Mouse (Mus musculus) hindbrain, embryonic 15.5 days (tissue): ENCODE measurements at regions not wholly inside any gene's neighbourhood (a gene's known extent, or its start where the extent isn't known, plus 50 kb on each side); places are given as distances from the start of the nearest gene placed in this dataset.

Experiments used
- ATAC-seq: fragments of 200-750 bp; cut with Nextera tagmentation; 2 replicates; pipeline ENCODE4 v1.8.0; 2017; ENCODE audit warnings: low read depth, moderate number of reproducible peaks, moderate TSS enrichment; ENCODE audit not compliant: low FRiP score
- H3K27ac ChIP-seq: fragments of 300-500 bp; sonication (generic); replicated peaks from 2 replicates; pipeline ENCODE4 v1.5.1; 2015; ENCODE audit warnings: mild to moderate bottlenecking, inconsistent platforms
- H3K27me3 ChIP-seq: fragments of 300-500 bp; sonication (generic); 2 replicates; pipeline ENCODE4 v1.6.1; 2015; ENCODE audit warnings: control low read depth, inconsistent platforms
- H3K36me3 ChIP-seq: fragments of 300-500 bp; sonication (generic); 2 replicates; pipeline ENCODE4 v1.6.1; 2015; ENCODE audit warnings: control low read depth, inconsistent platforms
- H3K4me1 ChIP-seq: fragments of 300-500 bp; sonication (generic); replicated peaks from 2 replicates; pipeline ENCODE4 v1.6.1; 2015; ENCODE audit warnings: control low read depth, inconsistent platforms
- H3K4me2 ChIP-seq: fragments of 300-500 bp; sonication (generic); 2 replicates; pipeline ENCODE4 v1.6.1; 2015; ENCODE audit warnings: moderate library complexity, mild to moderate bottlenecking, inconsistent platforms
- H3K4me3 ChIP-seq: fragments of 300-500 bp; sonication (generic); 2 replicates; pipeline ENCODE4 v1.5.1; 2015; ENCODE audit warnings: mild to moderate bottlenecking, inconsistent platforms
- H3K9ac ChIP-seq: fragments of 300-500 bp; sonication (generic); 2 replicates; pipeline ENCODE4 v1.6.1; 2015; ENCODE audit warnings: inconsistent platforms
- H3K9me3 ChIP-seq: fragments of 300-500 bp; sonication (generic); 2 replicates; pipeline ENCODE4 v1.6.1; 2016; ENCODE audit warnings: control low read depth, inconsistent platforms
- WGBS: fragments of 180-500 bp; shearing (Covaris S2); methylation state at CpG from one replicate; pipeline ENCODE4 v1.1.7; 2015; 5-methylcytosine and 5-hydroxymethylcytosine counted together

DNA sequence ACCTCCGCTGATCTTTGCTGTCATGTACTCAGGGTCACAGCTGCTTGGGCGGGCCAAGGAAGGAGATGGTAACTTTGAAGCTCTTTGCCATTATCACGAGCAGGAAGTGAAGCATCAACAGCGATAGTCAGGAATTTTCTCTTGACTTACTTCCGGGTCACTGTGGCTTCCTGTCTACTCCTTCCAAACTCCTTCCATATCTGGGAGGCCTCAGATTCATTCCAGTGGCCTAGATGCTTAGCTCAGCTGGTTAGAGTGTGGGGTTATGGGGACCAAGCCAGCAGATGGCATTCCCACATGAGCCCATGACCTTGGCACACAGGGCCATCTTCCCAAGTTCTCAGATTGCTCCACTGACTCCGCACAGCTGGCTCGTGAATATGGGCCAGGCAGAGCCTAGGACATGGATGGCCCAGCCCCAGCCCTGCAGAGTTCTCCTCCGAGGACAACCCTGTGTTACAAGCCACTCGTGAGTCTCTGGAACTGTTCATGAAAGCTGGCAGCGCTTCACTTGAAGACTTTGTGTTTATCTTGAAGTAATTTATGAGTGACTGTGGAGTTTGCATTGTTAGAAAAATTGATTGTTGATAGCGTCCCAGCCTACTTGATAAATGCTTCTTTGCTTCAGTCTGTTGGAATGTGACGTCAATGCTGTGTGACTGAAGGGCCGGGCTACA is 133.2 kb downstream of the Slc30a10 start:
- H3K4me3 ChIP-seq, result no peak overlapping the region
- H3K9me3 ChIP-seq, result no peaks in the 10 kb centered on the region
- no peaks in the 10 kb centered on the region for H3K4me1 ChIP-seq
- no peak overlapping the region for H3K4me2 ChIP-seq
- H3K36me3 ChIP-seq, result no peaks in the 10 kb centered on the region
- no peak overlapping the region for H3K9ac ChIP-seq
- no peak for ATAC-seq
- no peaks in the 10 kb centered on the region for H3K27me3 ChIP-seq
- 87% methylated on average over 13 of the region's 13 CpGs for WGBS
- no peak overlapping the region for H3K27ac ChIP-seq

- no peak overlapping the region for H3K4me3 ChIP-seq
- no peaks in the 10 kb centered on the region for H3K27me3 ChIP-seq
- 83% methylated on average over 4 of the region's 4 CpGs for WGBS
- no peaks in the 10 kb centered on the region for H3K9me3 ChIP-seq
- H3K4me1 ChIP-seq, result no peaks in the 10 kb centered on the region
- no peak overlapping the region for H3K27ac ChIP-seq
- H3K4me2 ChIP-seq, result no peak overlapping the region
- no peak for ATAC-seq
- H3K36me3 ChIP-seq, result no peaks in the 10 kb centered on the region
- no peak overlapping the region for H3K9ac ChIP-seq
These were observed 133.7 kb downstream of the Slc30a10 start for GRCm38 (mm10) chr1:185588348-185588719.

DNA sequence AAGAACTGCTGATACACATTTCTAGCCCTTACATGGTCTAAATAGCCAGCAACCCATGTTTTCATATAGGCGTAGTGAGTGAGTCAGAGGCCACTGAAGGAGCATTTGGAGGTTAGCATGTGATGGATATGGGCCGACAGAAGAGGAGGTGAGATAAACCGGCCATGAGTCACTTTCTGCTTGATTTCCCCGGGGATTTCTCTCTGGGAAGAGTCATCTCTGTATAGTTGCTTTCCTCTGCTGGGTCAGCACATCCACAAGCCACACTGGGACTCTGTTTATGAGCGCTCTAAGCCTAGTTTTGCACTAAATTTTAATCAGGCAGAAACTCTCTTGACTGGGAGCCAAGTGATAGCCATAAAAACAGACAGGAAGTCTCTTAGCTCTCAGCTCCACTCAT is 142.2 kb downstream of the Slc30a10 start:
- Histone ChIP-seq H3K4me2 (no peak overlapping the region), H3K9ac (no peak overlapping the region), H3K27ac (no peak overlapping the region), H3K4me1 (no peaks in the 10 kb centered on the region), H3K9me3 (no peaks in the 10 kb centered on the region), H3K27me3 (no peaks in the 10 kb centered on the region), H3K36me3 (no peaks in the 10 kb centered on the region), H3K4me3 (no peak overlapping the region)
- ATAC-seq, result no peak
- 89% methylated on average over 5 of the region's 5 CpGs for WGBS

DNA sequence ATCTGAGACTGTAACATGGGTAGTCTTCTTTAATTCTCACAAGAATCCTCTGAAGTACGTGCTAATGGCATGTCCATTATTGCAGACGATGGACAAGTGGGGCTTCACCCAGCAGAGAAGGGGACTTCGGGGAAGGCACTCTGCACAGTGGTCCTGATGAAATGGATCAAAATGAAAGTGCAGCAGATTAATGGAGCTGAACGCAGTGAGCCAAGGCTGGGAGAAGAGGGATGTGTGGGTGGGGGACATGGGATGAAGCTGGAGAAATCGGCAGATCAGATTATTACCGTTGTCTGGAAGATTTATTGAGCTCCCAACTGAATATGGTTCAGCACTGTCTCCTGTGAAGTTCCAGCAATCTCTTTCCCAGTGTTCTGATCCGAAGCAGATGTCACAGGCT is 143.9 kb downstream of the Slc30a10 start:
- Histone ChIP-seq H3K4me3 (no peak overlapping the region), H3K27ac (no peak overlapping the region), H3K9me3 (no peaks in the 10 kb centered on the region), H3K4me1 (no peaks in the 10 kb centered on the region), H3K9ac (no peak overlapping the region), H3K4me2 (no peak overlapping the region), H3K27me3 (no peaks in the 10 kb centered on the region), H3K36me3 (no peaks in the 10 kb centered on the region)
- 77% methylated on average over 7 of the region's 7 CpGs for WGBS
- ATAC-seq, result no peak

DNA sequence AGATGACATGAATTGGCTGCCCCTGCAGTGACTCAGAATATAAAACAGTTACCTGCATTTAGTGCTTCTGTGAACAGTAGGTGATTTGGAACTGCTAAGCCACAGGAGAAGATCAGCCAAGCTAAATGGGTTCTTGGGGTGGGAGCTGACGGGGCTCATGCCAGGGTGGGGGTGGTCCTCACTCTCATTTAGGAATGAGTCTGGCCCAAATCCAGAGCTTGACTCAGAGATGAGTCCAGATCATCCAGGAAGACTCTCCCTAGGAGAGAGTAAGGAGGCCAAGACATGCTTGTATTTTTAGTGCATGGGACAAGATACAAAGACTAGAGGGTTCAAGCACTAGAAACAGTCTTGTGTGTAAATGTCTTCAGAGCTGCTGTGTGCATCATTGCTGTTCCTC is 146.5 kb downstream of the Slc30a10 start:
- Histone ChIP-seq H3K4me1 (no peaks in the 10 kb centered on the region), H3K9me3 (no peaks in the 10 kb centered on the region), H3K36me3 (no peaks in the 10 kb centered on the region), H3K4me2 (no peak overlapping the region), H3K27me3 (no peaks in the 10 kb centered on the region), H3K9ac (no peak overlapping the region), H3K27ac (no peak overlapping the region), H3K4me3 (no peak overlapping the region)
- no peak for ATAC-seq
- 75% methylated on average over 1 of the region's 1 CpGs for WGBS

DNA sequence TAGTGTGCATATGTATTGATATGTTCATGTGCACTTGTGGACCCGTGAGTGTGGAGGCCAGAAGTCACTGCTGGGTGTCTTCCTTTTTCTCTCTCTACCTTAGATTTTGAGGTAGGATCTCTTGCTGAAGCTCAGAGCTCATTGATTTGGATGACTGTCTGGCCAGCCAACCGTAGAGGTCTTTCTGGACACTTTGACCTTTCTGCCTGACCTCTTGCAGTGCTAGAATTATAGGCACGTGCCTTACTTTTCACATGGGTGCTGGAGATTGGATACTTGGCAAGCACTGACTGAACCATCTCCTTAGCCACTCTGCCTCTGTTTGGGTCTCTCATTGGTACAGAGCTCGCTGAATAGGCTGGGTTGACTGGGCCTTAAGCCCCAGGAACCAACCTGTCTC is 151.3 kb downstream of the Slc30a10 start:
- Histone ChIP-seq H3K4me2 (no peak overlapping the region), H3K4me1 (no peaks in the 10 kb centered on the region), H3K27me3 (no peaks in the 10 kb centered on the region), H3K9me3 (no peaks in the 10 kb centered on the region), H3K9ac (no peak overlapping the region), H3K4me3 (no peak overlapping the region), H3K27ac (no peak overlapping the region), H3K36me3 (no peaks in the 10 kb centered on the region)
- ATAC-seq, result no peak
- WGBS, result 78% methylated on average over 4 of the region's 4 CpGs

DNA sequence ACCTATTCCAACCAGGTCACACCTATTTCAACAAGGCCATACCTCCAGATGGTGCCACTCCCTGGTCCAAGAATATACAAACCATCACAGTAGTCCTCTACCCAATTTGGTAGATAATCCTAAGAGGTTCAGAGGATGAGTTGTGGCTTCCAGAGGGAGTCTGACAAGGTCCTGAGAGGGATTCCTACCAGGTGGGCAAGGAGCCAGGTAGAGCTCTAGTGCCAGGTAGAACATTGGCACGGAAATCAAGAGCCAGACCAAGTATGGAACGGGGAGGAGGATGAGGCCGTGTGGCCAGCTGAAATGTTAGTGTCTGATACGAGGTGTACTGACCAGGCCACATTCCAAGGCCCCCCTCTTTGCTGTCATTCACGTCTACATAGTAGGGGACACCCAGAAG is 153.0 kb downstream of the Slc30a10 start:
- ATAC-seq, result no peak
- WGBS, result 86% methylated on average over 5 of the region's 5 CpGs

GRCm38 (mm10) chr1:185608440-185608839 is 153.8 kb downstream of the Slc30a10 start:
- Histone ChIP-seq H3K4me1 (no peaks in the 10 kb centered on the region), H3K4me3 (no peak overlapping the region), H3K9me3 (no peaks in the 10 kb centered on the region), H3K27ac (no peak overlapping the region), H3K4me2 (no peak overlapping the region), H3K36me3 (no peaks in the 10 kb centered on the region), H3K9ac (no peak overlapping the region), H3K27me3 (no peaks in the 10 kb centered on the region)
- 93% methylated on average over 3 of the region's 3 CpGs for WGBS
- ATAC-seq, result no peak

More for the DNA sequence above, 153.0 kb downstream of the Slc30a10 start:
- Histone ChIP-seq H3K4me3 (no peak overlapping the region), H3K9ac (no peak overlapping the region), H3K36me3 (no peaks in the 10 kb centered on the region), H3K27me3 (no peaks in the 10 kb centered on the region), H3K4me1 (no peaks in the 10 kb centered on the region), H3K4me2 (no peak overlapping the region), H3K27ac (no peak overlapping the region), H3K9me3 (no peaks in the 10 kb centered on the region)

DNA sequence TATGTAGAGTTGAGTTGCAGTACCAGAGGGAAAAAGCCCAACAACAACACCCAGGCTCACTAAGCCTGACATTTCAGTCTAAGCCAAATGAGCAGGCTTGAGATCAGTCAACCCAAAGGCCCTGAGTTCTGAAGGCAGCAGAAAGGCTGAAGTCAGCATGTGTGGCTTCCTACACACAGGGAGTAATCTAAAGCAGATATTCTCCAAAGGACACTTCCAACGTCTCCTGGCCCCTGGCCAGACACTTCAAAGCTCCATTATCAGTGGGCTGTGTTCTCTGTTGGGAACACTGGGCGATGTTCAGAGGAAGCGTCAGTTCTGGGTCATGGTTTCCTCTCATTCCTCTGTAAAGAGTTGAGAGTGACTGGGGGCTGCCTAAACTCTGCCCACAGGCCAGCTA is 155.9 kb downstream of the Slc30a10 start:
- no peak overlapping the region for H3K4me2 ChIP-seq
- no peaks in the 10 kb centered on the region for H3K27me3 ChIP-seq
- no peaks in the 10 kb centered on the region for H3K9me3 ChIP-seq
- 55% methylated on average over 3 of the region's 3 CpGs for WGBS
- no peak overlapping the region for H3K4me3 ChIP-seq
- no peaks in the 10 kb centered on the region for H3K36me3 ChIP-seq
- no peak for ATAC-seq
- no peak overlapping the region for H3K27ac ChIP-seq
- no peak overlapping the region for H3K9ac ChIP-seq
- H3K4me1 ChIP-seq, result no peaks in the 10 kb centered on the region

GRCm38 (mm10) chr1:185615819-185616429 is 161.3 kb downstream of the Slc30a10 start:
- Histone ChIP-seq H3K36me3 (no peaks in the 10 kb centered on the region), H3K4me2 (no peak overlapping the region), H3K9ac (no peak overlapping the region), H3K9me3 (no peaks in the 10 kb centered on the region), H3K4me1 (no peaks in the 10 kb centered on the region), H3K27ac (no peak overlapping the region), H3K4me3 (no peak overlapping the region), H3K27me3 (no peaks in the 10 kb centered on the region)
- 26% methylated on average over 10 of the region's 10 CpGs for WGBS
- no peak for ATAC-seq

DNA sequence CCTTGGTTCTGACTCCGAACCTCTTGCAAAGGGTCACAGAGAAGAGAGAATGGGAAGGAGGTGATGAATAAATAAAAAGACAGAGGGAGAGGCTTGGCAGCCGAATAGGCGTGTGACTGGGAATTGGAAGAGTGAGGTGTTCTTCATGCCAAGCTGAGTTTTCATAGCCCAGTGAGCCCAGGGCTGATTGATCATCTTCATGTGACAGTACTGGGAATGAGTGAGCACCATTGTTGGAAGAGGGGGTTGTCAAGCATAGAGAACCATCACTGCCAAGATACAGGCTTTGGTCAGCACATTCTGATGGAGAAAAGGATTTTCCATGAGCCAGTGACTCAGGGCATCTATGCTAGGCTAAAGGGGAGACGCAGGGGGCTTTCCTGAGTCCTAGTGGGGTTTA is 163.0 kb downstream of the Slc30a10 start:
- Histone ChIP-seq H3K36me3 (no peaks in the 10 kb centered on the region), H3K9me3 (no peaks in the 10 kb centered on the region), H3K4me3 (no peak overlapping the region), H3K27me3 (no peaks in the 10 kb centered on the region), H3K27ac (no peak overlapping the region), H3K4me2 (no peak overlapping the region), H3K9ac (no peak overlapping the region), H3K4me1 (no peaks in the 10 kb centered on the region)
- ATAC-seq, result peak; percentile 56; the same call in 1 of the 2 replicates
- 59% methylated on average over 4 of the region's 4 CpGs for WGBS

DNA sequence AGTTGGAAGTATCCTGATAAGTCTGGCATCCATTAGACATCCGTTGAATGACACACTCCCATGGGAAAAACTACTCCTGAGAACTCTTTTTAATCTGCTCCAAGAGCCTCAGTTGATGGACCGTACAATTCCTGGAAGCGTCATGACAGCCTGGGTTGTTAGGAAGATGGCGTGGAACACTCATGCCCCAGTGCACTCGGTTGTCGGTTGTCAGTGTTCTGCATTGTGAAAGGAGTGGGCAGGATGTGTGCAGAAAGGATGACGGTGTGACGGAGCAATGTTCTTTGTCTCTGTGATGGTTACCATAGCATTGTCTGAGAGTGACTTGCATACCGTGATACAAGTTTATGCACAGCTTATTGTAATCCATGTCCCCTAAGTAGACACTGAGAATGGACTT is 164.4 kb downstream of the Slc30a10 start:
- Histone ChIP-seq H3K36me3 (no peaks in the 10 kb centered on the region), H3K4me1 (no peaks in the 10 kb centered on the region), H3K9me3 (no peaks in the 10 kb centered on the region), H3K9ac (no peak overlapping the region), H3K4me3 (no peak overlapping the region), H3K27ac (no peak overlapping the region), H3K4me2 (no peak overlapping the region), H3K27me3 (no peaks in the 10 kb centered on the region)
- no peak for ATAC-seq
- 36% methylated on average over 9 of the region's 9 CpGs for WGBS

DNA sequence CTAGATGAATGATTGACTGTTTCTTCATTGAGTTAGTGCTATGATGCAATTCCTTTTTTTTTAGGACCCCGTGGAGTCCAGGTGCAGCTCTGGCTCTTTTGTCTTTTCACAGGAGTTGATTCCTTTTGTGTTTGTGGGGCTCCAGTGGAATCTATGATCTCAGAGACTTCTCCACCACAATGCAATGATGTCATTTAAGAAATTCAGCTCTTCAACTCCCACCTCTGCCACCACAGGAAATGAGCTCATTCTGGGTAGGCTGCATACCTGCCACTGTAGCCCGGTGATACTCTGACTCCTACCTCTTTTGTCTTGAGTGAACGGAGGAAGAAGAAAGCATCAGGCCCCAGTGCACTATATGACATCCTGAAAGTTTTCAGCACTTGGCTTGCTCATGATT is 173.8 kb downstream of the Slc30a10 start:
- H3K36me3 ChIP-seq, result no peaks in the 10 kb centered on the region
- no peak overlapping the region for H3K4me2 ChIP-seq
- 75% methylated on average over 3 of the region's 3 CpGs for WGBS
- H3K4me3 ChIP-seq, result no peak overlapping the region
- H3K27me3 ChIP-seq, result no peaks in the 10 kb centered on the region
- no peaks in the 10 kb centered on the region for H3K4me1 ChIP-seq
- H3K9ac ChIP-seq, result no peak overlapping the region
- no peak overlapping the region for H3K27ac ChIP-seq
- no peak for ATAC-seq
- no peaks in the 10 kb centered on the region for H3K9me3 ChIP-seq
